Mouse (Mus musculus): Measurements from ENCODE around the gene Slc4a5.

The Slc4a5 gene

DNA sequence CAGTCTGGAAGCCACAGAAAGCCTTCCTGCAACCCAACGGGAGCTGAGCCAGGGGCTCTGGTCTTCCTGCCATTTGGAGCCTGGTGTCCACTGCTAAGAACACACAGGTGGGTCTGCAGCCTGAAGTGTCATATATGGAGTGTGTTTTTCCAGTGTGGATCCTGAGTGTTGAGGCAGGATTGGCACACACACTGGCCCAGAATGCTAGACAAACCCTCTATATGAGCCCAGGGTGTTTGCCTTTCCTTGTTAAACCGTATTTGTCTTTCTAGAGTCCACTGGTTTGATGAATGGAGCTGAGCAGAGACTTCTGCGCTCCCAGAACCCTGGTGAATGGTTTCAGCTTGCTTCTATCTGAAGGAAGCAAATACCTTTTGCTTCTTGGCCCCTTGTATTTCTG is at the start of gene Slc4a5:
Gene Slc4a5, plus strand, starts transcription at position 15 of the 400 bp plus-strand sequence.
- no peak for DNase-seq

- peak; percentile 41 for DNase-seq
Observed at GRCm38 (mm10) chr6:83169872-83170271, 49.8 kb upstream of the Slc4a5 start.

DNA sequence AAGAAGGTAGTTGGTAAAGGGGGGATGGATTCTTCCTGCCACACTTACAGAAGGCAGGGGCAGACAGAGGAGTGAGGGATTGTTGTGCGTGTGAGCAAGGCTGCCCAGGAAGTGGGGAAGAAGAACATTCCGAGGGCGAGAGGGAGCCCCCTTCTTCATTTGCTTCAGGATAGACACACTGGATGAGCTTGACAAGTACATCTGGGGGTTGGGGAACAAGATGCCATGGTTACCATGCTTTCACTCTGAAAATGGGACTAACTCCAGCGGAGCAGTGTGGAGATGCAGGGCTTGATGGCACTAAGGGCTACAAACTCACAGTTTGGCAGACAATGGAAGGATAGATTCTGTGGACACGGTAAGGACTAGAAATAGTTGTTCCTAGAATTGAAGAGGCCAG is 48.6 kb upstream of the Slc4a5 start:
- no peak for DNase-seq

- DNase-seq, result no peak
Observed at GRCm38 (mm10) chr6:83172240-83172920, 47.2 kb upstream of the Slc4a5 start.

DNA sequence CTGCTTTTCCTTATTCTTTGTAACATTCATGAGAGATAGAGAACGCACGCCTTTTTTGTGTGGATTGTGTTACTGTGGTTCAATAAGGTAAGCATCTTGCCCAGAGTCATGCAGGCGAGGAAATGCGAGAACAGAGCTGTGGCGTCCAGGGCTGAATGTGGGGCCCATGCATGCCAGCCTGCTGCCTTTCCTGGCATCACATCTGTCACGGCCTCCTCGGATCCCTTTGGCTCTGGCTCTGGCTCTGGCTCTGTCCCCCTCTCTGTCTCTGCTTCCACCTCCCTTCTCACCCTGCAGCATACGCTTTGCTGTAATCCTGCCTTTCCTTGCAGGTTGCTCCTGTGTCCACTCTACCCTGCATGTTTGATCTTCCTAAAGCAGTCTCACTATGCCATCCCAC is 43.6 kb upstream of the Slc4a5 start:
- DNase-seq, result no peak

DNA sequence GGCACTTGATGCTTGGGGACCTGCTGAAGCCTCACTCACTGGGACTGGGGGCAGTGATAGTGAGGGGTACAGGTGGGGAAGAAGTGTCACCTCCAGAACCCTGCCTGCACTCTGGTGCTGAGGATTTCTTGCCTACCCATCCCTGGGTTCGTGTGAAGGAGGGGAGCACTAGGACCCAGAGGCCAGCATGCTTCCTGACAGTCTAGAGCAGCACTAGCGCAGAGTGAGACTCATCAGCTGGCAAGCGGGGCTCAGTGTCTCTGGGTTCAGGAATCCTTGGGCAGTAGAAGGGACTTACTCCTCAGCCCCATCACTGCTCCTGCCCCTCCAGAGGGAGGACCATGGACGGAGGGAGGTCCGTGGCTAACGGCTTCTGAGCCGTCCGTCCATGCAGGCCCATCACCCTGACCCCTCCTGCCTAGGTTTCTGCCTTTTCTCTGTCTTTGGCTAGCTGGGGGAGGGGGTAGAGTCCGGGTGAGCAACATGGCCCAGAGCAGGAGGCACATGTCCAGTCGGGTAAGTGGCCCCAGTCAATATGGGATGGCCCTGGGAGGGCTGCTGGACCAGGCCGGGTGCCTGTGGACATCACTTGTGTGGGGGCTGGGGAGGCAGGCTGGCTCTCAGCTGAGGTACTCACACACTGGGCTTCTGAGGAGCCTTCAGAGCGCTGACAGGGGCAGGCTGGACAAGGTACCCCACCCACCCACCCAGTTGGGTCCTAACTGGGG is 40.1 kb upstream of the Slc4a5 start:
- DNase-seq, result peak; percentile 57

DNA sequence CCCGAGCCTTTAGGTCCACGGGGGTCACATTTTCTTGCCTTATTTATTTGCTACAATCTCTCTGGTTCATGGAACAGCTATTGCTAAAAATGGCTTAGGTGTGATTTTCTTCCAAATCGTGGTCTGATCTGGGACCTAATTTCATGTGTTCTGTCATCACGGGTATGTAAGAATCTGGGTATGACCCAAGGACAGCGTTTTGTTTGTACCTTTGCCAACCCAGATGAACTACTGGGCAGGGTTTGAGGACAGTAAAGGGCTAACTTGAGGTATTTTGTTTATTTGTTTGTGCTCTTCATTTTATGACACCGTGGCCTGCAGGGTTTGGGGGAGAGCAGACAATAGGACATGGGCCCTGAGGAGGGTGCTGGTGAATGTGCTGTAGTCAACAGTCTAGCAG is 39.0 kb upstream of the Slc4a5 start:
- no peak for DNase-seq

GRCm38 (mm10) chr6:83184858-83185435 is 34.7 kb upstream of the Slc4a5 start:
- peak; percentile 45 for DNase-seq

DNA sequence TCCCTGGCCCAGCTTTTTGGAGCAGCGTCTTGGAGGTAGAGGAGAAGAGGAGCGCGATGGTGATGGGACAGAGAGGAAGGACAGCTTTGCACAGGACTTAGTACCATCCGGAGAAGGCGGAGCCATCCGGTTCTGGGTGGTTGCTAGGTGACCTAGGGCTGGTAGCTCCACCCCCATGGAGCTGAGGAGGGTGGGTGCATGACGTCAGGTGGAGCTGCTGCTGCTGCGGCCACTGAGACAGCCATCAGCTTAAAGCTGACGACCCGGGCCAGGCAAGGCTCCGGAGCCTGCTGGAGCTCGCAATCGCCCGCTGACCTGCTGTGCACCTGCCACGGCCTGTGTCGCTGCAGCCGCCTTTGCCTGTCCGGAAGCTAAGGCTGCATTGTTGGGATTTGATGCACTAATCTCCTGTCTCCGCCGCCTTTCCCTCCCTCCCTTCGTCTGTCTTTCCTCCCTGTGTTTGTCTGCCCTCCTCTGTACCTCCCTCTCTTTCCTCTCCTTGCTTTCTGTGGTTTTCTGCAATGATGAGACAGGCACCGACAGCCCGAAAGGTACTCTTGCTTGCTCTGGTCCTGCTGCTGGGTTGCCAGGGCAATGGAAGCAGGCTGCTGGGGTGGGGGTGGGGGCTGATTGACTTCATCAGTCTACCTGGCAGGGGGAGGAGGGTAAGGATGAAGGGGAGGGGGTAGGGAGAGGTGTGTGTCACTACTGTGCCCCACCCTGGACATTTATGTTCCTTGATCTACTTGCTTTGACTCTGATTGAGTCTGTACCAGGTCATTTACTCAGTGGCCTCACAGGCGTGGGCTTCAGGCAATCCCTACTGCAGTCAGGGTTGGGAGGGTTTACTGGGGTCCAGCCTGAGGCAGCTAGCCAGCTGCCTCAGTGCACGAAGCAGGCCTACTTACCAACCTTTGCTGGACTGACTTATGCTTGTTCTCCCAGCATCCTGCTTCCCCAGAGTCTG is 33.5 kb upstream of the Slc4a5 start:
- DNase-seq, result peak; percentile 78

DNA sequence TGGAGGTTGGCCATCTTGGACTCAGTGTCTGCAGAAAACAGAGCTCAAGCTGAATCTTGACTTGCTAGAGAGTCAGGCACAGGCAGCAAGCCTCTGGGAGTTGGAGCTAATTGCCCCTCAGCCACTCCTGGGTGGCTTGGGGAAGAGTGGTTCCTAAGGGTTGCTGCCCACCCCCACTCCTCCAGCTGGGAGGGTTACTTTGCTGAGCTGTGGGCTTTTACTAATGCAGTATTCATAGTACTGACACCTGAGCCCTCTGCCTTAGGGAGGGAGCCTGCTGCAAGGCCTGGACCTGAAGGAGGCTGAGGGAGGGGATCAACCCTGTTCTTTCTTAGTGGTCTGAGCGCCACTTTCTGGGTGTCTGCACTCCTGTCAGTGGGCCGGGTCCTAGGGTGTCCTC is 32.7 kb upstream of the Slc4a5 start:
- no peak for DNase-seq

DNA sequence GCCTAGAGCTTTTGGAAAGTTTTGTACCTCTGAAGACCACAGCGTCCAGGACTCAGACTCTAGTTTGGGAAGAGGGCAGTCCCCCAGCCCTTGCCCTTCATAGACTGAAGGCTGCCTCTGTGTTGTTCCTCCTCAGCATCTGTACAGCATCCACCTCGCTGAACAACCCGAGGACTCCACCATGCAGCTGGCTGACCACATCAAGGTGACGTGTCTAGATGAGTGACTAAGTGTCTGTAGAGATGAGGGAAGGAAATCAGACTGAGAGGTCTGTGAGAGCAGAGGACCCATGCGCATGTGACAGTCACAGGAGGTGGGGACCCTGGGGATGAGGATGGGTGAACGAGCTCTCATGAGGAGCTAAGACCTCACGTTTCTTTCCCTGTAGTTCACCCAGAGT is 26.1 kb upstream of the Slc4a5 start:
- DNase-seq, result no peak

DNA sequence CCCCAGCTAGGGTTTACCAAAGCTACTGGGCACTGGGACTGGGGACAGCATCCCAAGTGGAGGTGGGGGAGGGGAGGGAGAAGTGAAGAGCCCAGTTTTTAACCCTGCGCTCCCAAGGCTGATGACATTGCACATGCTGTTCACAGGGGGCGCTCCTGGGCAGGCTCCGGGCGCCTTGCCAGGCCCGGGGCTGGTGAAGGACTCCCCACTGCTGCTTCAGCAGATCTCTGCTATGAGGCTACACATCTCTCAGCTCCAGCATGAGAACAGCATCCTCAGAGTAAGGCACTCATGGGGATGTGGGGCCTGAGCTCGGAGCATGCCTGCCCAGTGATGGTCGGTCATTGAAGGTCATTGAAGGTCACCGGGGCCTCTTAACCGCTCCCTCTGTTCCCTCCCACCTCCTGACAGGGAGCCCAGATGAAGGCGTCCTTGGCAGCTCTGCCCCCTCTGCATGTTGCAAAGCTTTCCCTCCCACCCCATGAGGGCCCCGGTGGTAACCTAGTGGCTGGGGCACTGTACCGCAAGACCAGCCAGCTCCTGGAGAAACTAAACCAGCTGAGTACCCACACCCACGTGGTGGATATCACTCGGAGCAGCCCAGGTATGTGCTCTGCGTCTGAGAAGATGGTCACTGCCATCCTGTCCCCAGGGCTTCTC is 22.2 kb upstream of the Slc4a5 start:
- peak; percentile 77 for DNase-seq

DNA sequence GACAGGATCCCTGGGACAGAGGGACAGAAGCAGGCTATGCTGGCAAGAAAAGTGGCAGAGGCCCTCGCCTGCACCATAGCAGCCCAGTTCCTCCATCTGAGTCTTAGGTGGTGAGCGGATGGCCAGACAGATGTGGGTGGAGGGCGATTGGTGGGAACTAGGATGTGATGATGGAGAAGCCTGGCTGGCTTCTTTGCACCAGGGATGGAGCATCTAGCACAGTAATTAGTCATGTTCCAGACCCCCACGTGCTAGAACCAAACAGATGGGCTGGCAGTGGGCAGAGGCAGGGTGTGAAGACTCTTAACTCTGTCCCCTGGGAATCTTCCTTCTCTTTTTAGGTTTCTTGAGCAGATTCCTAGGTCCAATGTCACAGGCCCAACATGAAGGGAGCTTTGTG is 16.3 kb upstream of the Slc4a5 start:
- no peak for DNase-seq

DNA sequence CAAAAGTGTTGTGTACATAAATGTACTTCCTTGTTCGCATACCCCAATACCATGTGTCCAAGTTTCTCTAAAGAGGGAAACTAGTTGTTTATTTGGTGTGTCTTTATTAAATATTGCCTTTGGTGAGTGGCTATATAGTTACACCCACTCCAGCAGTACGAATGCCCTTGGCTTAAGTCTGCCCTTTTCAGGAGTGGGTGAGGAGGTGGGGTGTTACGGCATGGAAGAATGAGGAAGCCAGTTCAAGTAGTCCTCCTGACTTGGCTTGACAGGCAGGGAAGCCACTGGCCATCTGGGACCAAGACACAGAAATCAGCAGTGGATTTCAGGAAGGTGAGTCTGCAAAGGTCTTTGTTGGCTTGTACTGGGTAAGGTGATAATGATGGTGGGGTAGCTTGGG is 13.8 kb upstream of the Slc4a5 start:
- no peak for DNase-seq

GRCm38 (mm10) chr6:83206321-83206720 is 13.3 kb upstream of the Slc4a5 start:
- no peak for DNase-seq

GRCm38 (mm10) chr6:83207361-83208049 is 12.1 kb upstream of the Slc4a5 start:
- no peak for DNase-seq

GRCm38 (mm10) chr6:83208050-83208400 is 11.6 kb upstream of the Slc4a5 start:
- no peak for DNase-seq

- DNase-seq, result peak; percentile 52
Observed at GRCm38 (mm10) chr6:83210495-83210894, 9.1 kb upstream of the Slc4a5 start.

DNA sequence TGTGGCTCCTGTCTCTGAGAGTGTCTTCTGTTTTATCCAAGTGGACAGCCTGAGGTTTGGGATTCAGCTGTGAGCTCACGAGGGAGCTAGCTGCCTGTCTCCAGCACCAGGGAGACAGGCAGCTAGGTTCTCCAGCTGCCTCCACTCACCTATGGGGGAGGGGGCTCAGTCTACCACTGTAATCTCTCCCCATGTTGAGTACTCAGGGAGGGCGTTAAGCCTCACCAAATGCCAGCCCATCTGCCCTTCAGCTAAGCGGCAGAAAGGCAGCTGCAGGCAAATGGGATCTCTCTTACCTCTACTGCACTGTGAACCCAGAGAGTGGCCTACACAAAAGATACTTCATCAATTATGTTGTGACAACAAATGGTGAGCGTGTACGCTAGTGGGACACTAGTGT is 8.1 kb upstream of the Slc4a5 start:
- DNase-seq, result no peak

DNA sequence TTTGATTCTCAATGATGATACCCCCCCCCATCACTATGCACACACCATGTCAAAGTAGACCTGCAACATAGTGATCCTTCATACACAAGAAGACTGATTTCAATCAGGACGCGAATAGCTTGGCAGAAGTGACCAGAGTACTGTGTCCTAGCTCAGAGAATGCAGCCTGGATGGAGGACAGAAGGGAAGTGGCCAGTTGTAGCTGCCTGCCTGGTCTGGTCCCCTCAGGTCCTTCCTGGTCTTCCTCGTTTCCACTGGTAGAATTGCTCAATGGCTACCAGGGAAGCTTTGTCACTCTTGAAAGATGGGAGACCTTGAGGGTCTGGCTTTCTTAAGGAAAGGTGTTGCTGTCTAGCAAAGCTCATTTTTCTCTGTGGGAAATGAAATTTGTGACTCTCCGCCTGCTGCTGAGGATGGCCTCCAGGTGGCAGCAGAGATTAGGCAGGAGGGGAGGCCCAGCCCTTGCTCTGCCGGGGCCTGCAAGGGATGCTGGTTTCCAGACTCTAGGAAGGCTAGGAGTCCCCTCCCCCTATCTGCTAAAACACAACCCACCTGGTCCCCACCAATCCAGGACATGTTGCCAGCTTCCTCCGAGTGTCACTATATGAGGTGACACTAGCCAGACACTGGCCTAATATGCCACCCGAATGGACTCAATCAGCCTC is 4.5 kb upstream of the Slc4a5 start:
- DNase-seq, result peak; percentile 83

DNA sequence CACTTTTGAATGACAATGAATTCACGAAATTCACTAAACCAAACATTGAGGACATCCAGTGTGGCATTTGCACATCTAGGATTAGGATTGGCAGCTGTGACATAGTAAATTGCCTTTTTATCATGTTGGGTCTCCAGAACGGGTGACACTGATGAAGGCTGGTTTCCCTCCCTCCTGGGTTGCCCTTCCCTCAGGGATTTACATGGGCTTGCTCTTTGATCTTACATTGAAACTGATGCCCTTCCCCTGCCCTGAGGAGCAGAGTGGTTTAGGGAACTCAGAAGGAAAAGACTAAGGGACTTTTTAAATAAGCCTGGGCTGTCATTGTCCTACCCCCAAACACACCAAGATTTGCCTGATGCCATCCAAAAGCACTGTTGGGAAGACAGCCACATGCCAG is 11.9 kb downstream of the Slc4a5 start:
- no peak for DNase-seq

Data from kidney, postnatal 10 days (tissue).